Mouse (Mus musculus) hindbrain, embryonic 16.5 days (tissue): ENCODE measurements around the gene Prpf40a. TPM values are rescaled to one million over a fixed set of nuclear protein-coding genes. Genes with fewer than 3 reads are reported as not detected.

Experiments used
- ATAC-seq: fragments of 200-750 bp; cut with Nextera tagmentation; 2 replicates; pipeline ENCODE4 v1.8.0; 2017; ENCODE audit warnings: moderate TSS enrichment, moderate library complexity
- H3K27ac ChIP-seq: fragments of 300-500 bp; sonication (generic); 2 replicates; pipeline ENCODE4 v1.5.1; 2014; ENCODE audit warnings: low read depth, mild to moderate bottlenecking, control low read depth, low read length, moderate library complexity
- H3K27me3 ChIP-seq: fragments of 300-500 bp; sonication (generic); replicated peaks from 2 replicates; pipeline ENCODE4 v1.6.1; 2014; ENCODE audit warnings: low read length; ENCODE audit not compliant: control insufficient read depth, insufficient read depth
- H3K36me3 ChIP-seq: fragments of 300-500 bp; sonication (generic); 2 replicates; pipeline ENCODE4 v1.6.1; 2014; ENCODE audit warnings: mild to moderate bottlenecking, low read length, moderate library complexity, mixed read lengths; ENCODE audit not compliant: control insufficient read depth, insufficient read depth
- H3K4me1 ChIP-seq: fragments of 300-500 bp; sonication (generic); 2 replicates; pipeline ENCODE4 v1.6.1; 2014; ENCODE audit warnings: low read depth, low read length; ENCODE audit not compliant: control insufficient read depth, insufficient read depth
- H3K4me2 ChIP-seq: fragments of 300-500 bp; sonication (generic); 2 replicates; pipeline ENCODE4 v1.6.1; 2014; ENCODE audit warnings: mild to moderate bottlenecking, low read length, control low read depth, moderate library complexity
- H3K4me3 ChIP-seq: fragments of 300-500 bp; sonication (generic); 2 replicates; pipeline ENCODE4 v1.5.1; 2014; ENCODE audit warnings: mild to moderate bottlenecking, low read length, control low read depth, moderate library complexity
- H3K9ac ChIP-seq: fragments of 300-500 bp; sonication (generic); 2 replicates; pipeline ENCODE4 v1.6.1; 2014; ENCODE audit warnings: low read depth, mild to moderate bottlenecking, control low read depth, low read length, moderate library complexity
- H3K9me3 ChIP-seq: fragments of 300-500 bp; sonication (generic); 2 replicates; pipeline ENCODE4 v1.6.1; 2014; ENCODE audit warnings: mild to moderate bottlenecking, low read length, moderate library complexity; ENCODE audit not compliant: control insufficient read depth
- WGBS: fragments of 180-500 bp; shearing (Covaris S2); extraction: QIAGEN DNeasy Blood & Tissue Kit; methylation state at CpG from one replicate; pipeline ENCODE4 v1.1.7; 2014; 5-methylcytosine and 5-hydroxymethylcytosine counted together
- polyA plus RNA-seq: library from polyadenylated mRNA; unstranded; fragments of >200 nt; fragmentation: Nextera tagmentation; extraction: Ambion mirVana; gene quantifications from 2 replicates; pipeline ENCODE4 v1.2.1, GENCODE M21; 2015

The Prpf40a gene
- polyA plus RNA-seq, 1 experiment from 2014 or later: 82.9 TPM

GRCm38 (mm10) chr2:53095489-53095888, 95.6 kb downstream of the Prpf40a start:
- no peak for ATAC-seq
- WGBS: 93% methylated on average over 3 of the region's 3 CpGs
- Histone ChIP-seq H3K9ac (no peak overlapping the region), H3K4me2 (no peak overlapping the region), H3K27ac (no peak overlapping the region), H3K36me3 (0 out of 2 replicates have a peak, but pooled peaks cover 2% of the 10 kb centered on the region), H3K4me3 (no peak overlapping the region), H3K4me1 (no peaks in the 10 kb centered on the region), H3K9me3 (no peaks in the 10 kb centered on the region), H3K27me3 (no peaks in the 10 kb centered on the region)

DNA sequence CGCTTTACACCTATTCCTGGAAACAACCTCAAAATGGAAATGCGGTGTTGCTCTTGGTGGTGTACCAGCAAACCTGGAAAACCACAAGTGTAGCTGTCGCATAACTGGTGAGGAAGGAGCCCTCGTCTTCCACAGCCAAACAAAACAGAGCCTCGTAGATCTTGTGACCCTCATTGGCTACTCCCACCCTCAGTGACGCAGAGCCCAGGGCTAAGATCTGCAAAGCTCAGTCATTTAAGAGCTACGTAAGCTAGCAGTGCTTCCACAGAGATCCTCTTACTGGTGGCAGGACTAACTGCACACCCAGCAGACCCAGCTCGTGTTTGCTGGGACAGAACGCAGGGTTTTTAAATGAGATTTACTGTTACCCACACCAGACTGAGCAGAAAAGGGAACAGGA, 96.1 kb downstream of the Prpf40a start:
- no peaks in the 10 kb centered on the region for H3K27me3 ChIP-seq
- no peaks in the 10 kb centered on the region for H3K9me3 ChIP-seq
- H3K27ac ChIP-seq: no peak overlapping the region
- 91% methylated on average over 9 of the region's 9 CpGs for WGBS
- H3K9ac ChIP-seq: no peak overlapping the region
- no peak for ATAC-seq
- no peak overlapping the region for H3K4me3 ChIP-seq
- no peak overlapping the region for H3K4me2 ChIP-seq
- no peaks in the 10 kb centered on the region for H3K4me1 ChIP-seq
- 0 out of 2 replicates have a peak, but pooled peaks cover 2% of the 10 kb centered on the region for H3K36me3 ChIP-seq

DNA sequence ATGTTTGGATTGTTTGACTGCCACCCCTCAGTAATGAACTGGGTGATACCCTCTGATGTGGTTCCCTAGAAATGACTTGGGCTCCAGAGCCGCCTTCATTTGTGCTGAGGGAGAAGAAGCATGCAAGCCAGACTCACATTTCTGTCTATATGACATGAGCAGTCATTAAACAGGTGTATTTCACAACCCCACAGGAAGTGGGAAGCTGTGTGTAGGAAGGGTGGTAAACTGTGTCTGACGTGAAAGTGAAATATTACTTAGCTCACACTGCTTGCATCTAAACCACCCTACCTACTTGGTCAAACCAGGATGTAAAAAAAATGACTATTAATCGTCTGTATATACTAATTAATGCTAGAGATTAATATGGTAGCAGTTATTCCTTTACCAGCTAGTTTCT, 102.3 kb downstream of the Prpf40a start:
- ATAC-seq: no peak
- Histone ChIP-seq H3K27ac (no peak overlapping the region), H3K4me3 (no peak overlapping the region), H3K36me3 (no peaks in the 10 kb centered on the region), H3K4me2 (no peak overlapping the region), H3K27me3 (no peaks in the 10 kb centered on the region), H3K9me3 (no peaks in the 10 kb centered on the region), H3K4me1 (no peaks in the 10 kb centered on the region), H3K9ac (no peak overlapping the region)
- 96% methylated on average over 3 of the region's 3 CpGs for WGBS

DNA sequence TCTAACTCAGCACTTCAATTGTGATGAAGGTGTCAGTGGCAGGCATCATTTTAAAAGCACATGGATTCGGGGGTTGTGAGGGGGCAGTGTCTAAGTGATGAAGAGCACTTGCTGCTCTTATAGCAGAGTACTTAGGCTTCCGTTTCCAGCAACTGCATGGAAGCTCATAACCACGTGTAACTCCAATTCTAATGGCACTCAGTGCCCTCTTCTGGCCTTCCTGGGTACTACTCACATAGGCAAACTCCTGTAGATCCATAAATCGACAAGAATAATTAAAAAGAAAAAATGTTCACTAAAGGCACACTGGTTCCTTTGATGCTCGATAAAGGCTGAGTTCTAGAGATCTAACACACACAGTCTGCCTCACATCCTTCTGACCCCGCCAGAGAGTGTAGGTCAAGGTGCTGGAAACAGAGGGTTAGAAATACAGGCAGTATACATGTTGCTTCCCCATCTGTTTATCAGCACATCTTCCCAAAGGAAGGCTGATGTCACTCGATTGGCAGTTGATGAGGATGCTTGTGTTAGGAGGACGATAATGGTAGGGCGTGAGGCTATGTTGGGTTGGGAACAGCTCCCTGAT, 105.4 kb downstream of the Prpf40a start:
- Histone ChIP-seq H3K27me3 (no peaks in the 10 kb centered on the region), H3K9me3 (no peaks in the 10 kb centered on the region), H3K4me2 (no peak overlapping the region), H3K36me3 (no peaks in the 10 kb centered on the region), H3K4me1 (no peaks in the 10 kb centered on the region), H3K27ac (no peak overlapping the region), H3K9ac (no peak overlapping the region), H3K4me3 (no peak overlapping the region)
- ATAC-seq: no peak
- 60% methylated on average over 9 of the region's 9 CpGs for WGBS

Other genes starting within 250 kb of the Prpf40a start
- 30.2 and 31.5 TPM in 2 replicates for gene Arl6ip6, start 442 bp upstream of the Prpf40a start, polyA plus RNA-seq